Mouse (Mus musculus): ENCODE measurements around the gene Sec13. TPM values are rescaled to one million over a fixed set of nuclear protein-coding genes. Genes with fewer than 3 reads are reported as not detected.

Sec13 gene
- polyA plus RNA-seq, 1 experiment from 2014 or later = 297 TPM

DNA sequence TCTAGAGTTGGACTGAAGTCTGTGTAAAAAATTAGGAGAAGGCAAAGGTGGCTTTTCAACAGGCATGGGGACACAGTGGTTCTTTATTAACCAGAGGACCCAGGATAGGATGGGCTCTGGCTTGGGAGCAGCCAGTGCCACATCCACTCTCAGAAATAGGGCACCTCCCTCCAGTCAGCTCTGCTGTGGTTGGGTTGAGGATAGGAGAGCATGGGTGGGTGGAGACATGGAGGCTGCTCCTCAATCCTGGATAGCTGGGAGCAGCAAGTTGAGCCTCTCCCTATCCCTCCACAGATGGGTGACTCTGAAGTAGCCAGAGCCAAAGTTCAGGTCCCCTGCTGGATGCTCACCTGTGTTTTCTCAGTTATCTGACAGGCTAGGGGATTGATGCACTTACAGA, 4.6 kb upstream of the Sec13 start:
- Histone ChIP-seq H3K9ac (replicated peaks; ENCODE audit: low read length) (no peak overlapping the region), H3K27me3 (ENCODE audit: insufficient read depth, low read length) (no peaks in the 10 kb centered on the region), H3K9me3 (ENCODE audit: low read length) (no peaks in the 10 kb centered on the region), H3K27ac (ENCODE audit: low read length) (no peak overlapping the region), H3K36me3 (ENCODE audit: insufficient read depth, low read length) (no peaks in the 10 kb centered on the region), H3K4me1 (ENCODE audit: insufficient read depth, low read length) (no peaks in the 10 kb centered on the region), H3K4me2 (replicated peaks; ENCODE audit: low read depth, low read length) (no peak overlapping the region), H3K4me3 (ENCODE audit: low read length) (no peak overlapping the region)
- ATAC-seq (ENCODE audit: low FRiP score, low TSS enrichment) = peak; percentile 63; the same call in 1 of the 2 replicates

GRCm38 (mm10) chr6:113743111-113743510, 2.6 kb upstream of the Sec13 start:
- H3K9ac ChIP-seq (replicated peaks; ENCODE audit: low read length) = no peak overlapping the region
- H3K4me3 ChIP-seq (ENCODE audit: low read length) = no peak overlapping the region
- H3K27me3 ChIP-seq (ENCODE audit: insufficient read depth, low read length) = no peaks in the 10 kb centered on the region
- no peak overlapping the region for H3K27ac ChIP-seq (ENCODE audit: low read length)
- H3K4me1 ChIP-seq (ENCODE audit: insufficient read depth, low read length) = peaks cover 9% of the 10 kb centered on the region
- WGBS = 42% methylated on average over 1 of the region's 1 CpGs
- no peak for ATAC-seq (ENCODE audit: low FRiP score, low TSS enrichment)
- H3K36me3 ChIP-seq (ENCODE audit: insufficient read depth, low read length) = no peaks in the 10 kb centered on the region
- no peaks in the 10 kb centered on the region for H3K9me3 ChIP-seq (ENCODE audit: low read length)
- no peak overlapping the region for H3K4me2 ChIP-seq (replicated peaks; ENCODE audit: low read depth, low read length)

DNA sequence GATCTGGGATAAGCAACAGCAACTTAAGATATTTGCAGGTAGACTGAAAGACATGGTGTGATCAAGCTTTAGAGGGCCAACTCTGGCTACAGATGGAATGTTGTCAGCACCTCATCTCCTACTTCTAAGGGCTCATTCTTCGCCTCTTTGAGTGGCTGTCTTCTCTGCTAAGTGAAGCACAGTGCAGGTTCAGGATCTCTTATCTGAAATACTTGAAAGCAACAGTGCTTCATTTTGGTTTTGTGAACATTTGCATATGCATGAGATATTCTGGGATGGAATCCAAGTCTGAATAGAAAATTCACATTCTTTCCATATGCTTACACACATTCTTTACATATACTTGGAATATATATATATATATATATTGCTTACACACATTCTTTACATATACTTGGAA, 1.8 kb upstream of the Sec13 start:
- no peak for ATAC-seq (ENCODE audit: low FRiP score, low TSS enrichment)
- peaks cover 9% of the 10 kb centered on the region for H3K4me1 ChIP-seq (ENCODE audit: insufficient read depth, low read length)
- H3K4me2 ChIP-seq (replicated peaks; ENCODE audit: low read depth, low read length) = no peak overlapping the region
- no peak overlapping the region for H3K4me3 ChIP-seq (ENCODE audit: low read length)
- no peaks in the 10 kb centered on the region for H3K36me3 ChIP-seq (ENCODE audit: insufficient read depth, low read length)
- 91% methylated on average over 1 of the region's 1 CpGs for WGBS
- no peaks in the 10 kb centered on the region for H3K9me3 ChIP-seq (ENCODE audit: low read length)
- H3K27ac ChIP-seq (ENCODE audit: low read length) = no peak overlapping the region
- H3K27me3 ChIP-seq (ENCODE audit: insufficient read depth, low read length) = no peaks in the 10 kb centered on the region
- H3K9ac ChIP-seq (replicated peaks; ENCODE audit: low read length) = no peak overlapping the region

GRCm38 (mm10) chr6:113741425-113741824, 882 bp upstream of the Sec13 start:
- Histone ChIP-seq H3K4me3 (ENCODE audit: low read length) (no peak overlapping the region), H3K9me3 (ENCODE audit: low read length) (no peaks in the 10 kb centered on the region), H3K36me3 (ENCODE audit: insufficient read depth, low read length) (peaks cover 3% of the 10 kb centered on the region; the same call in 1 of the 2 replicates), H3K27ac (ENCODE audit: low read length) (no peak overlapping the region), H3K27me3 (ENCODE audit: insufficient read depth, low read length) (no peaks in the 10 kb centered on the region), H3K9ac (replicated peaks; ENCODE audit: low read length) (no peak overlapping the region), H3K4me1 (ENCODE audit: insufficient read depth, low read length) (peaks cover 9% of the 10 kb centered on the region), H3K4me2 (replicated peaks; ENCODE audit: low read depth, low read length) (no peak overlapping the region)
- WGBS = 69% methylated on average over 2 of the region's 2 CpGs
- no peak for ATAC-seq (ENCODE audit: low FRiP score, low TSS enrichment)

GRCm38 (mm10) chr6:113737318-113738046, 3.1 kb downstream of the Sec13 start:
- H3K27ac ChIP-seq (ENCODE audit: low read length) = no peak overlapping the region
- H3K4me3 ChIP-seq (ENCODE audit: low read length) = no peak overlapping the region
- H3K4me1 ChIP-seq (ENCODE audit: insufficient read depth, low read length) = peaks cover 9% of the 10 kb centered on the region
- no peak overlapping the region for H3K9ac ChIP-seq (replicated peaks; ENCODE audit: low read length)
- H3K36me3 ChIP-seq (ENCODE audit: insufficient read depth, low read length) = peaks cover 33% of the 10 kb centered on the region
- 93% methylated on average over 9 of the region's 9 CpGs for WGBS
- no peaks in the 10 kb centered on the region for H3K27me3 ChIP-seq (ENCODE audit: insufficient read depth, low read length)
- no peak overlapping the region for H3K4me2 ChIP-seq (replicated peaks; ENCODE audit: low read depth, low read length)
- H3K9me3 ChIP-seq (ENCODE audit: low read length) = no peaks in the 10 kb centered on the region
- ATAC-seq (ENCODE audit: low FRiP score, low TSS enrichment) = no peak

- Histone ChIP-seq H3K9ac (replicated peaks; ENCODE audit: low read length) (no peak overlapping the region), H3K27me3 (ENCODE audit: insufficient read depth, low read length) (no peaks in the 10 kb centered on the region), H3K36me3 (ENCODE audit: insufficient read depth, low read length) (peaks cover 82% of the 10 kb centered on the region), H3K4me2 (replicated peaks; ENCODE audit: low read depth, low read length) (no peak overlapping the region), H3K4me3 (ENCODE audit: low read length) (no peak overlapping the region), H3K27ac (ENCODE audit: low read length) (no peak overlapping the region), H3K9me3 (ENCODE audit: low read length) (no peaks in the 10 kb centered on the region), H3K4me1 (ENCODE audit: insufficient read depth, low read length) (no peaks in the 10 kb centered on the region)
- ATAC-seq (ENCODE audit: low FRiP score, low TSS enrichment) = no peak
- 96% methylated on average over 3 of the region's 3 CpGs for WGBS
Observed at GRCm38 (mm10) chr6:113731296-113731695, 9.2 kb downstream of the Sec13 start.

- no peaks in the 10 kb centered on the region for H3K4me1 ChIP-seq (ENCODE audit: insufficient read depth, low read length)
- 90% methylated on average over 7 of the region's 7 CpGs for WGBS
- no peak overlapping the region for H3K4me2 ChIP-seq (replicated peaks; ENCODE audit: low read depth, low read length)
- H3K36me3 ChIP-seq (ENCODE audit: insufficient read depth, low read length) = peaks cover 70% of the 10 kb centered on the region
- ATAC-seq (ENCODE audit: low FRiP score, low TSS enrichment) = no peak
- H3K9me3 ChIP-seq (ENCODE audit: low read length) = no peaks in the 10 kb centered on the region
- no peak overlapping the region for H3K27ac ChIP-seq (ENCODE audit: low read length)
- H3K27me3 ChIP-seq (ENCODE audit: insufficient read depth, low read length) = no peaks in the 10 kb centered on the region
- no peak overlapping the region for H3K4me3 ChIP-seq (ENCODE audit: low read length)
- no peak overlapping the region for H3K9ac ChIP-seq (replicated peaks; ENCODE audit: low read length)
Observed at GRCm38 (mm10) chr6:113728181-113728580, 12.4 kb downstream of the Sec13 start.

GRCm38 (mm10) chr6:113721061-113721460, 19.5 kb downstream of the Sec13 start:
- H3K27me3 ChIP-seq (ENCODE audit: insufficient read depth, low read length) = no peaks in the 10 kb centered on the region
- no peak overlapping the region for H3K9ac ChIP-seq (replicated peaks; ENCODE audit: low read length)
- peaks cover 29% of the 10 kb centered on the region for H3K36me3 ChIP-seq (ENCODE audit: insufficient read depth, low read length)
- no peak overlapping the region for H3K4me2 ChIP-seq (replicated peaks; ENCODE audit: low read depth, low read length)
- H3K4me1 ChIP-seq (ENCODE audit: insufficient read depth, low read length) = no peaks in the 10 kb centered on the region
- no peak for ATAC-seq (ENCODE audit: low FRiP score, low TSS enrichment)
- no peak overlapping the region for H3K27ac ChIP-seq (ENCODE audit: low read length)
- no peak overlapping the region for H3K4me3 ChIP-seq (ENCODE audit: low read length)
- no peaks in the 10 kb centered on the region for H3K9me3 ChIP-seq (ENCODE audit: low read length)
- 84% methylated on average over 4 of the region's 4 CpGs for WGBS

GRCm38 (mm10) chr6:113719878-113720277, 20.7 kb downstream of the Sec13 start, which contains the start of gene Ghrl:
TSS of gene Ghrl (minus strand) at chr6:113719880.
- H3K9me3 ChIP-seq (ENCODE audit: low read length) = no peaks in the 10 kb centered on the region
- WGBS = 87% methylated on average over 3 of the region's 3 CpGs
- H3K4me3 ChIP-seq (ENCODE audit: low read length) = no peak within 1 kb of the TSS
- peaks cover 32% of the 10 kb centered on the region for H3K36me3 ChIP-seq (ENCODE audit: insufficient read depth, low read length)
- H3K27ac ChIP-seq (ENCODE audit: low read length) = no peak within 1 kb of the TSS
- H3K9ac ChIP-seq (replicated peaks; ENCODE audit: low read length) = no peak within 1 kb of the TSS
- no peak for ATAC-seq (ENCODE audit: low FRiP score, low TSS enrichment)
- no peaks in the 10 kb centered on the region for H3K4me1 ChIP-seq (ENCODE audit: insufficient read depth, low read length)
- no peak within 1 kb of the TSS for H3K4me2 ChIP-seq (replicated peaks; ENCODE audit: low read depth, low read length)
- no peaks in the 10 kb centered on the region for H3K27me3 ChIP-seq (ENCODE audit: insufficient read depth, low read length)

DNA sequence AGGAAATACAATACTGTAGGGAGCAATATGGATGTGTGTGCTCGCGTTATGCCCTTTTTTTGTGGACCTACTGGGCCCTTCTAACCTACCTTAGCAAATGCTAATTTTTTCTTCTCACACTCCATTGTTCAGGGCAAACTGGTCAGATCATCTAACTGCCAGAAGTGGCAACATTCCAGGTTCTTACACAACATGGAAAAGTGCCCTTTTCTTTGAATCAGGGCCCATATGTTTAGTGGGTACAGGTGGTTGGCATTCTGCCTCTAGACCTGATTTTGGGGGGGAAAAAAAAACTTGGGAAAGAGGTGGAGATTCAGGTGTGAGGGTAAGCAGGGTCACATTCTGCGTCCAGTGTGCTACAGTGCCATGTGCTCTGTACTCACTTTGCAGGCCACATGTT, 23.0 kb downstream of the Sec13 start:
- H3K9ac ChIP-seq (replicated peaks; ENCODE audit: low read length) = no peak overlapping the region
- no peak overlapping the region for H3K4me3 ChIP-seq (ENCODE audit: low read length)
- no peak for ATAC-seq (ENCODE audit: low FRiP score, low TSS enrichment)
- no peaks in the 10 kb centered on the region for H3K4me1 ChIP-seq (ENCODE audit: insufficient read depth, low read length)
- WGBS = 87% methylated on average over 3 of the region's 3 CpGs
- H3K9me3 ChIP-seq (ENCODE audit: low read length) = no peaks in the 10 kb centered on the region
- H3K36me3 ChIP-seq (ENCODE audit: insufficient read depth, low read length) = peaks cover 42% of the 10 kb centered on the region
- no peak overlapping the region for H3K27ac ChIP-seq (ENCODE audit: low read length)
- H3K27me3 ChIP-seq (ENCODE audit: insufficient read depth, low read length) = no peaks in the 10 kb centered on the region
- no peak overlapping the region for H3K4me2 ChIP-seq (replicated peaks; ENCODE audit: low read depth, low read length)
